Mouse (Mus musculus): ENCODE data around the gene Prtg. TPM values are rescaled to one million over a fixed set of nuclear protein-coding genes. Genes with fewer than 3 reads are reported as not detected.

The Prtg gene
- polyA plus RNA-seq, 1 experiment: 0.20 TPM

DNA sequence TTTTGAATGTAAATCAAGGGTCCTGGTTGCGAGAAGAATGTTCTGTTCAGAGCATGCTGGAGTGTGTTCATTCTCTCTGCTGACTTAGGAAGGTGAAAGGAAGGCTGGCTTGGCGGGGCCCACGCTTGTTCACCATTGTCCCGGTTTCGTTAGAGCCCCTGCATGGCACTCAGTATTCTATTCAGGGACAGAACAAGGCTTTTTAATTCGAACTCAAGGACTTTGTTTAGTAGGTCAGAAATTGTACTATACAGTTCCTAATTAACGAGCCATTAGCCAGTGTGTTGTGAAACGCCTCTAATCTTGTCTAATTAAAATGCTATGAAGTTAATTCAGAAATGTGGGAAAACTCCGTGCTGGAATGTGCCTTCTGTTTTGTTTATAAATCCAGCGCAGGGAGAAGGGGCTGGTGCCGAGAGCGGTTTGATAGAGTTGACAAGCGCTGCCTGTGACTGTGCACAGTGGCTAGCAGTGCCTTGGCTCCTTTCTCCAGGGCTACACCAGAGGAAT lies 47.1 kb downstream of the Prtg start:
- DNase-seq (ENCODE audit: low read depth, low spot score): no peak
- WGBS: 67% methylated on average over 13 of the region's 13 CpGs

- DNase-seq (ENCODE audit: low read depth, low spot score): no peak
- WGBS: 94% methylated on average over 24 of the region's 24 CpGs
Observed at GRCm38 (mm10) chr9:72856721-72857120, 50.0 kb downstream of the Prtg start.

DNA sequence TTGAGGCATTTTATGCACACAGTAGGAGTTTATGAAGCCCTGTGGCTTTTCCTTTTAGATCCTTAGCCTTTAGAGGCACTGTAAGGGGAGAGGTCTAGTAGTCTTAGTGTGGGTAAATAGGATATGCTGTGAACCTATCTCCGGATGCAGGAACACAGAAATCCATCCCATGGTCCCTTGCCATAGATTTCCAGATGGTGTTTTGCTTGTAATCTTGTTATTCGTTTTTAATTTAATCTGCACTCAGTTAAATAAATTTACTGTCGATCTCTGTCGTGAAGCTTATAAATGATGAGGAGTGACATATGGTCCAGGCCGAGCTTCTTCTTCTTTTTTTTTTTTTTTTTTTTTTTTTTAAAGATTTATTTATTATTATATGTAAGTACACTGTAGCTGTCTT lies 54.1 kb downstream of the Prtg start:
- 82% methylated on average over 5 of the region's 5 CpGs for WGBS

GRCm38 (mm10) chr9:72861235-72861634 lies 54.6 kb downstream of the Prtg start:
- no peak for DNase-seq (ENCODE audit: low read depth, low spot score)
- 79% methylated on average over 10 of the region's 10 CpGs for WGBS

More for the DNA sequence above, 54.1 kb downstream of the Prtg start:
- DNase-seq (ENCODE audit: low read depth, low spot score): no peak

DNA sequence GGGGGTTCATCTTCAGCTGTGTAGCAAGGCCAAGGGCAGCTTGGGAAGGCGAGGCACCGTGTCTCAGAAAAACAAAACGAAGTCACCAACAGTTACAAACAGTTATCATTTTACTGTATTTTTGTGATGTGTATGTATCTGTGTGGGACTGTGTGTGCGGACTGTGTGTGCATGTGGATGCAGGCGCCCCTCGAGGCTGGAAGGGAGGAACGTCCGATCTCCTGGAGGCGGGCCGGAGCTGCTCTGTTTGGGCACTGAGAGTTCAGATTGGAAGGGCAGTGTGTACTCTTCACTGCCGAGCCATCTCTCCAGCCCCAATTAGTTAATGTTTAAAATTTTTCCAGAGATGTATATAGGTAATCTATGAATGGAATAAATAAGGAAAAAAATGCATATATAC lies 55.5 kb downstream of the Prtg start:
- WGBS: 73% methylated on average over 11 of the region's 11 CpGs
- DNase-seq (ENCODE audit: low read depth, low spot score): no peak

DNA sequence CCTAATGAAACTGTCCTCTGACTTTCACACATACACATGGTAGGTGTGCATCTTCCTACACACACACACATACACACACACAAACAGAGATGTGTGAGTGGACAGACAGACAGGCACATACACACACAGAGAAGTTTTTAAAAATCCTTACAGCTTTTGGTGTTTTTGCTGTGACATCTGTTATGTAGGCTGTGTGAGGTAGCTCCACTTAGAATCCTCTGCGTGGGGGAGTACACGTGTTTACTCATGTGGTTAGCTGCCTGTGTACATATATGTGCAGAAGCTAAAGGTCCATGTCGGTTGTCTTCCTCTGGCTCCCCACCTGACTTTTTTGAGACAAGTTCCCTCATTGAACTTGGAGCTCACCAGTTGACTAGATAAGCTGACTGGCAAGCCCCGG lies 56.3 kb downstream of the Prtg start:
- no peak for DNase-seq (ENCODE audit: low read depth, low spot score)
- 85% methylated on average over 4 of the region's 4 CpGs for WGBS

GRCm38 (mm10) chr9:72863773-72864172 lies 57.1 kb downstream of the Prtg start:
- WGBS: 57% methylated on average over 5 of the region's 5 CpGs
- no peak for DNase-seq (ENCODE audit: low read depth, low spot score)

GRCm38 (mm10) chr9:72867434-72867833 lies 60.8 kb downstream of the Prtg start:
- 80% methylated on average over 6 of the region's 6 CpGs for WGBS

DNA sequence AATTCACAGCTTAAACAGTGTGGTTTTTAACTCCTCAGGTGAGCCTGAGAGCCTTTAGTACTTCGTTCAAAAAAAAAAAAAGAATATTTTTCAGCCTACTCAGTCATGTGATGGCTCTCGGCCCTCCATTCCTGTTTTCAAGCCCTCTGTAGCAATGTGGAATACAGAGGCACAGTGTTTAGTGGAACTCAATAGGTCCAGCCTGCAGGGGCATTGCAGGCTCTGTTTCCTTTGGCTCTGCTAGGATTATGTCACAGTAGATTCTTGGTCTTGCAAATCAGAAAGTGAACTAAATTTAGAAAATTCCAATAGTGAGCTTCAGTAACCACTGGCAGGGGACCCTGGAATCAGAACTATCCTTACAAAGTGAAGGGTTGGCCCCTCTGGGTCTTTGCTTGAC lies 62.1 kb downstream of the Prtg start:
- WGBS: 82% methylated on average over 2 of the region's 2 CpGs

More at GRCm38 (mm10) chr9:72867434-72867833, 60.8 kb downstream of the Prtg start:
- DNase-seq (ENCODE audit: low read depth, low spot score): no peak

GRCm38 (mm10) chr9:72871506-72872297 lies 65.0 kb downstream of the Prtg start:
- 17% methylated on average over 13 of the region's 13 CpGs for WGBS
- no peak for DNase-seq (ENCODE audit: low read depth, low spot score)

More for the DNA sequence above, 62.1 kb downstream of the Prtg start:
- DNase-seq (ENCODE audit: low read depth, low spot score): no peak

DNA sequence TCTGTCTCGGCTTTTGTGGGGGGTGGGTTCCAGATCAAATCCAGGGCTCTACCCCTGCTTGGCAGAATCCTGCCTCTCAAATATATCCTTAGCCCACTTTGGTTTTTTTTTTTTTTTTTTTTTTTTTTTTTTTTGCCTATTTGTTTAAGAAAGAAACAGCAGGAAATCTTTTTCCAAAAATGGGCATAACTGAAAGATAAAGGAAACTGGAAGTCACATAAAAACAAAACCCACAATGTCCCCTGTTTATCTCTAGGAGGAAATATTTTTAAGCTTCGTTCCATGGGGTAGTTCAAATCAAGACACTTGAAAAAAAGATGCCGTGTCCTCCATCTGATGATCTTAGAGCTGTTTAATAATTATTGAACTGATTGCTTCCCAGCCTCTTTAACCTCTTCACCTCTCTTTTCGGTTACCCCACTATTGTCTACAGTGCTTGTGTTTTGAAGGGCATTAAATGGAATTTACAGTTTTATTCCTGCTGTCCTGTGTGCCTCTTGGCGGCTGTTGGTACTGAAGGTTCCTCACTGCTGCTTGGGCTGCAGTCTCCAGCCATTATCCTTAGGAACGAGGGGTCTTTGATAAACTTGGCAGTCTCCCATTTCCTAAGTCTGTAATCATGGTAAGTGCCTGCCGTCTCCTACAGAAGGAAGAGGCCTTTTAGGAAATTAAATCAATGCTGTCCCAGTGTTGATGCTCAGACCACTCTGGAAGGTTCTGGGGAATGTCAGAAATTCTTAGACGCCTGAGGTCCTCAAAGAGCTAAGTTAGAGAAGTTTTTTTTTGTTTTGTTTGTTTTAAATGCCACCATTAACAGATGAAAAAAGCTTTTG lies 65.8 kb downstream of the Prtg start:
- DNase-seq (ENCODE audit: low read depth, low spot score): no peak
- WGBS: 54% methylated on average over 8 of the region's 8 CpGs

GRCm38 (mm10) chr9:72875878-72876277 lies 69.2 kb downstream of the Prtg start:
- DNase-seq (ENCODE audit: low read depth, low spot score): no peak
- WGBS: 86% methylated on average over 2 of the region's 2 CpGs

- DNase-seq (ENCODE audit: low read depth, low spot score): no peak
Observed at GRCm38 (mm10) chr9:72877905-72878304, 71.2 kb downstream of the Prtg start.

DNA sequence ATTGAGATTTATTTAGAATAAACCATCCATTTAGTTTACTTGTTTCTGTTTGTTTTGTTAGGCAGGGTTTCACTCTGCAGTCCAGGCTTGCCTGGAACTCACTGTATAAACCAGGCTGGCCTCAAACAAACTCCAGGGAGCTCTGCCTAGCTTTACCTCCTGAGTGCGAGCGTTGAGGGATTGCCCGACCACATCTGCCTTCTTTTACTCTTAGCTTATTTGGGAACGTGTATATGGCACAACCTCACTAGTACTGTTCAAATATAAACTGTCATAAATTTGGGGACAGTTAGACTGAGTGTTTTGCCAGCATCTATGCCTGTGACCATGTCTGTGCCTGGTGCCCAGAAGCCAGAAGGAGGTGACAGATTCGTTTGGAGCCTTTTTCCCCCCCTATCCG lies 72.0 kb downstream of the Prtg start:
- no peak for DNase-seq (ENCODE audit: low read depth, low spot score)
- 60% methylated on average over 6 of the region's 6 CpGs for WGBS

More at GRCm38 (mm10) chr9:72877905-72878304, 71.2 kb downstream of the Prtg start:
- 67% methylated on average over 11 of the region's 11 CpGs for WGBS

- WGBS: 92% methylated on average over 3 of the region's 3 CpGs
Observed at GRCm38 (mm10) chr9:72879601-72880000, 72.9 kb downstream of the Prtg start.

GRCm38 (mm10) chr9:72880225-72880960 lies 73.7 kb downstream of the Prtg start:
- WGBS: 61% methylated on average over 16 of the region's 16 CpGs

More at GRCm38 (mm10) chr9:72879601-72880000, 72.9 kb downstream of the Prtg start:
- no peak for DNase-seq (ENCODE audit: low read depth, low spot score)

GRCm38 (mm10) chr9:72881026-72881768 lies 74.5 kb downstream of the Prtg start:
- no peak for DNase-seq (ENCODE audit: low read depth, low spot score)
- 18% methylated on average over 15 of the region's 15 CpGs for WGBS

More at GRCm38 (mm10) chr9:72880225-72880960, 73.7 kb downstream of the Prtg start:
- DNase-seq (ENCODE audit: low read depth, low spot score): no peak

- DNase-seq (ENCODE audit: low read depth, low spot score): no peak
- WGBS: 6% methylated on average over 3 of the region's 3 CpGs
Observed at GRCm38 (mm10) chr9:72883940-72884339, 77.3 kb downstream of the Prtg start.

GRCm38 (mm10) chr9:72889777-72890176 lies 83.1 kb downstream of the Prtg start:
- DNase-seq (ENCODE audit: low read depth, low spot score): no peak

More at GRCm38 (mm10) chr9:72889777-72890176, 83.1 kb downstream of the Prtg start:
- WGBS: 88% methylated on average over 1 of the region's 1 CpGs
